Mouse (Mus musculus) liver, embryonic 14.5 days (tissue): ENCODE data around the gene Krt6b.

Source experiments
- CTCF ChIP-seq: IDR thresholded peaks from 2 replicates; pipeline ENCODE4 v1.5.1; 2016; ENCODE audit warnings: antibody characterized with exemption, low read depth, control low read depth
- EP300 ChIP-seq: IDR thresholded peaks from 2 replicates; pipeline ENCODE4 v1.6.1; 2016; ENCODE audit warnings: antibody characterized with exemption, low read depth

DNA sequence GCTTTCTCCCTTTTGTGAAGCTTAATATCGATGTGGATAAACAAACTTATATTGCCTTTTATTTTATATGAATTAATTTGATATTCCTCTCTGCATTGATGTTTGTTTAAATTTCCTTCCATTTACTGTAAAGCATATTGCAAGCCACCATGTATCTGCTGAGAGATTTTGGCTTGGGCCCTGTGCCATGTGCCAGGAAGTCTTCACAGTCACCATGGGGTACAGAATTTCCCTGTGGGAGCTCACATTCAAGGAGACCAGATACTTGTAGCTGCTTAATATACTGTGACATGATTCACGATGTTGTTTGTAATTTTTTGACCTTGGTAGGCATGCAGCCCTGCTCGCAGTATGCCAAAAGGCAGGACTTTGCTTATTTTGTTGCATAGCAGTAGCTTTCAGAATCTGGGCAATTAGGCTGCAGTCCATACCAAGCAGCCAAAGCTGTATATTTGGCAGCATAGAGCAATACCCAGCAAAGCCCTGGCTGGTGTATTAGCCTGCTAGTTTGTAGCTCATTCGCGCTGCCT is 27.3 kb downstream of the Krt6b start:
- TF ChIP-seq CTCF (no peak), EP300 (no peak)
